Mouse (Mus musculus): ENCODE data around the gene Sstr5. TPM values are rescaled to one million over a fixed set of nuclear protein-coding genes. Genes with fewer than 3 reads are reported as not detected.
A peak's percentile ranks its signal among the peaks of the same experiment; 100 is the strongest.

Sstr5 gene
- polyA plus RNA-seq, 1 experiment from 2014 or later: not detected

DNA sequence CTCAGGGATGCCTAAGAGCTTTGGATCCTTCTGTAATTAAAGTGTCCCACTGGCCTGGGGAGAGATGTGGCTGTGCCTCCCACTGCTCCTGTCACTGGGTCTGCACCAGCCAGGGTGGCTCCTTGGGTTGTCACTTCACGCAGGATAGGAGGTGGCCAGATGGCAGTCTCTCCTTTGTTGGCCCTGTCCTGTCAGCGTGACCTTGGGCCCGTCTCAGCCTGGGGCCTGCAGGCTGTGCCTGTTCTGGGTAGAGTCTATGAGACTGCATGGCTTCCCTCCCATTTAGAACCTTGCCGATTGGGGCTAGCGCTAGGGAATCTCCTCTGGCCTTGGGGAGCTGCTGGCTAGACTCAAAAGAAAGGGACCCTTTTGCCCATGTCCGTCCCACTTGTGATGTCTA lies 28.8 kb downstream of the Sstr5 start:
- DNase-seq (ENCODE audit: low spot score) (no peak), ATAC-seq (ENCODE audit: low read depth) (no peak)
- H3K9me3 ChIP-seq (ENCODE audit: control insufficient read depth, low read length): no peaks in the 10 kb centered on the region
- H3K36me3 ChIP-seq (ENCODE audit: control insufficient read depth, insufficient read depth, low read length): no peaks in the 10 kb centered on the region
- no peak overlapping the region for H3K9ac ChIP-seq (ENCODE audit: low read depth, low read length)
- H3K4me3 ChIP-seq (ENCODE audit: low read depth, low read length): no peak overlapping the region
- H3K27me3 ChIP-seq (replicated peaks; ENCODE audit: control insufficient read depth, insufficient read depth, low read length): peaks cover 7% of the 10 kb centered on the region; the same call in 1 of the 2 replicates
- no peak overlapping the region for H3K27ac ChIP-seq (replicated peaks; ENCODE audit: low read depth, low read length)
- no peak overlapping the region for H3K4me2 ChIP-seq (ENCODE audit: low read depth, low read length)
- H3K4me1 ChIP-seq (ENCODE audit: control insufficient read depth, insufficient read depth, low read length): no peaks in the 10 kb centered on the region
- WGBS: 67% methylated on average over 6 of the region's 6 CpGs

DNA sequence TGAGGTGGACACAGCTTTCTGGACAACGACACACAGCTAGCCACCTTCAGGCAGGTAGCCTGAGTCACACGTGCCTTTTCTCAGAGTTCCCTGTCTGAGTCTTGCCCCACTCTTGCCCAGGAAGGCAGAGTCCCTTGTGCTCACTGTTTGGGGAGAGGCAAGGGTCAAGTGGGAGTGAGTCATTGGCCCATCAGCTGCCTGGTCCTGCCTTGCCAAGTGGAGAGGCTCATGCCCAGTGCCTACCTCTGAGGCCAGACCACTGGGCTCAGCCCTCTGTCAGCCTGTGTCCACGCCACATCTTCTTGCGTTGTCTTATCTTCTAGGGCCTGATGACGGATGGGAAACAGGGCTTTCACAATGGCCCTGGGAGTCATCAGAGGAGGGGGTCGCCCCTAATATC lies 29.3 kb downstream of the Sstr5 start:
- H3K4me1 ChIP-seq (ENCODE audit: control insufficient read depth, insufficient read depth, low read length): 0 out of 2 replicates have a peak, but pooled peaks cover 2% of the 10 kb centered on the region
- H3K9ac ChIP-seq (ENCODE audit: low read depth, low read length): no peak overlapping the region
- H3K27me3 ChIP-seq (replicated peaks; ENCODE audit: control insufficient read depth, insufficient read depth, low read length): peaks cover 3% of the 10 kb centered on the region; the same call in 1 of the 2 replicates
- H3K27ac ChIP-seq (replicated peaks; ENCODE audit: low read depth, low read length): no peak overlapping the region
- no peak for DNase-seq (ENCODE audit: low spot score)
- H3K9me3 ChIP-seq (ENCODE audit: control insufficient read depth, low read length): no peaks in the 10 kb centered on the region
- H3K36me3 ChIP-seq (ENCODE audit: control insufficient read depth, insufficient read depth, low read length): no peaks in the 10 kb centered on the region
- no peak overlapping the region for H3K4me3 ChIP-seq (ENCODE audit: low read depth, low read length)
- 86% methylated on average over 6 of the region's 6 CpGs for WGBS
- no peak overlapping the region for H3K4me2 ChIP-seq (ENCODE audit: low read depth, low read length)
- no peak for ATAC-seq (ENCODE audit: low read depth)

DNA sequence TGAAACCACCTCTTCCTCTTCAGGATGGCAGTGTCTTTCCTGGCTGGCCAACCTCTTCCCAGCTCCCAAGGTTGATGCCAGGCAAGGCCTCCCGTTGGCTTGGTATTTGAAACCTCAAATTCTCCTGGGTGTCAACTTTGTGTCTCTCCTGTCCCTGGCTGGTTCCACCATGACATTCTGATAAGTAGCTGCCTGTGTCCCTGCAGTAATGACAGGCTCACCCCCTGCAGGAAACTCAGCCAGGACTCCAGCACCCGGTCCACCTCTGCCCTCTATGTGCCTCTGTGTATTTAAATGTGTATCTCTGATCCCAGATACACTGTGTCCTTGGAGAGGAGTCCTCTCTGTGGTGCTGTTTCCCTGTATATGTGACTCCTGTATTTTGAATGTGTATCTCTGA lies 30.8 kb downstream of the Sstr5 start:
- no peak overlapping the region for H3K4me3 ChIP-seq (ENCODE audit: low read depth, low read length)
- H3K4me2 ChIP-seq (ENCODE audit: low read depth, low read length): no peak overlapping the region
- no peak for DNase-seq (ENCODE audit: low spot score)
- no peak overlapping the region for H3K9ac ChIP-seq (ENCODE audit: low read depth, low read length)
- no peaks in the 10 kb centered on the region for H3K36me3 ChIP-seq (ENCODE audit: control insufficient read depth, insufficient read depth, low read length)
- ATAC-seq (ENCODE audit: low read depth): no peak
- H3K9me3 ChIP-seq (ENCODE audit: control insufficient read depth, low read length): no peaks in the 10 kb centered on the region
- WGBS: 77% methylated on average over 2 of the region's 2 CpGs
- 0 out of 2 replicates have a peak, but pooled peaks cover 10% of the 10 kb centered on the region for H3K4me1 ChIP-seq (ENCODE audit: control insufficient read depth, insufficient read depth, low read length)
- no peaks in the 10 kb centered on the region for H3K27me3 ChIP-seq (replicated peaks; ENCODE audit: control insufficient read depth, insufficient read depth, low read length)
- no peak overlapping the region for H3K27ac ChIP-seq (replicated peaks; ENCODE audit: low read depth, low read length)

DNA sequence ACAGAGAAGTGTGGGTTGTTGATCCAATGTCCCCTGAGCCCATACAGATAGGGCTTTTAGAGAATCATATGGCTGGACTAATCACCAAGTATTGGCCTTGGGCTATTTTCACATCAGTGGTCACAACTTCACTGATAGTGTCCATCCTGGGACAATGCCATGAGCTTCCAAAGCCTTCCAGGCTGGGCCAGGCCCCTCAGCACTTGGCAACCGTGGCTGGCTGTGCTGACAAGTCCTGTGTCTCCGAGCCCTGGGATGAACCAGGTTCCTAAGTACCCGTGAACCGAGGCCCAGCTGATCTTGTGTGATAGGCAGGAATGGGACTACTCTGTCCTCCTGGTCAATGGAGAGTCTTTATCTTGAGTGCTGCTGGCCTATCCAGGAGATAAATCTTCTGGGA lies 33.0 kb downstream of the Sstr5 start:
- no peak overlapping the region for H3K4me2 ChIP-seq (ENCODE audit: low read depth, low read length)
- H3K4me3 ChIP-seq (ENCODE audit: low read depth, low read length): no peak overlapping the region
- no peaks in the 10 kb centered on the region for H3K36me3 ChIP-seq (ENCODE audit: control insufficient read depth, insufficient read depth, low read length)
- WGBS: 78% methylated on average over 4 of the region's 4 CpGs
- H3K4me1 ChIP-seq (ENCODE audit: control insufficient read depth, insufficient read depth, low read length): 0 out of 2 replicates have a peak, but pooled peaks cover 10% of the 10 kb centered on the region
- DNase-seq (ENCODE audit: low spot score) (no peak), ATAC-seq (ENCODE audit: low read depth) (no peak)
- no peak overlapping the region for H3K9ac ChIP-seq (ENCODE audit: low read depth, low read length)
- H3K9me3 ChIP-seq (ENCODE audit: control insufficient read depth, low read length): no peaks in the 10 kb centered on the region
- no peaks in the 10 kb centered on the region for H3K27me3 ChIP-seq (replicated peaks; ENCODE audit: control insufficient read depth, insufficient read depth, low read length)
- no peak overlapping the region for H3K27ac ChIP-seq (replicated peaks; ENCODE audit: low read depth, low read length)

DNA sequence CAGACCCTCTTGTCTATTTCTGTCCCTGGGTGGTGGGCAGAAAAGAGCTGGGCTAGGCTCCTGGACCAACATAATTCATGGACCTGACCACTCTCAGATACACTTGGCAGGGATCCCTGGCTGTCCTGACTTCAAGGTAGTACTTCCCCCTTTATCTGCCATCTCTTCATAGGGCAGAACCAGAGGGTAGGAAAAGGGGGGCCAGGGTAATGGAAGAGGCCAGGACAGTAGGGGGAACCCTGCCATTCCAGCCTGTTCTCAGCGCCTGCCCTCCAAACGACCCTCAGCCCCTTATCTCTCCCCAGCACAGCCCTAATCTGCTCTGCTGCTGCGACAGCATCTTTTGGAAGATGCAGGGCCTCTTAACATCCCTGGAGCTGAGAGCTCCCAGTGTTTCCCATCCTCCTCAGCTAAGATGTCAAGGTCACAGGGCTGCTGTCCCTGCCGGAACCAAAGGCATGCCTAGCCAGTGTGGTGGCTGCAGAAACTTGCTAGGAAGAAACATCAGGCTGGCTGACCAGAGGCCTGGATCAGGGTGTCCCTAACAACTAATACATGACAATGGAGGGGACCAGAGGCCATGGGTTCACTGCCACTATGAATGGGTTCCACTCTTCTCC lies 33.7 kb downstream of the Sstr5 start:
- Histone ChIP-seq H3K4me2 (ENCODE audit: low read depth, low read length) (no peak overlapping the region), H3K27ac (replicated peaks; ENCODE audit: low read depth, low read length) (no peak overlapping the region), H3K27me3 (replicated peaks; ENCODE audit: control insufficient read depth, insufficient read depth, low read length) (no peaks in the 10 kb centered on the region), H3K4me3 (ENCODE audit: low read depth, low read length) (no peak overlapping the region), H3K9ac (ENCODE audit: low read depth, low read length) (no peak overlapping the region), H3K9me3 (ENCODE audit: control insufficient read depth, low read length) (no peaks in the 10 kb centered on the region), H3K4me1 (ENCODE audit: control insufficient read depth, insufficient read depth, low read length) (0 out of 2 replicates have a peak, but pooled peaks cover 10% of the 10 kb centered on the region), H3K36me3 (ENCODE audit: control insufficient read depth, insufficient read depth, low read length) (no peaks in the 10 kb centered on the region)
- WGBS: 47% methylated on average over 4 of the region's 4 CpGs
- no peak for DNase-seq (ENCODE audit: low spot score)
- ATAC-seq (ENCODE audit: low read depth): no peak

DNA sequence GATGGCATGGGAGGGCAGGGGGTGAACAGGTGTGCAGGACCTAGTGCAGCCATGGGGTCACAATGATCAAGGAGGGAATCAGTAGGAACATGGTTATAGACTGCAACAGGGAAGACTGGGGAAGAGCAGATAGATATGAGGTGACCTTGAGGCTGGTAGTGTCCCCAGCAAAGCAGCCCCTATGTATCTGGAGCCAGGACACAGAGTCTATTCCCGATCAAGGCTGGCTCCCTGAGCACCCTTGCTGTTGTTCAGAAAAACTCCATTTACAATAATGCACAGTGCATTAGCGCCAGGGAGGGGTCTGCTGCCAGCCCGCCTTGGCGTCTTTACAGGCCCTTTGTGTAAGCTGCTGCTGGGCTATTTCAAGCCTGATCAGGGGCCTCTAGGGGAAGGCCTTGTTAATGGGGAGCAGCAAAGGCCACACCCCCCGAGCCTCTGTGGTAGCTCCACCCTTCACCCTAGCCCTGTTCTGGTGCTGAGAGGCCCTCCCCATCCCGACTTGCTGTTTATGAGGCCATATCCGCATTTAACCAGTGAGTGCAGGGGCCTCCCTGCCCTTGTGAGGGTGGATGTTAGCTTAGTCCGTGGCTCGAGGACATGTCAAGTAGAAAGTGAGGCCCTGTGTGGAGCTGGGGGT lies 34.7 kb downstream of the Sstr5 start:
- H3K9me3 ChIP-seq (ENCODE audit: control insufficient read depth, low read length): no peaks in the 10 kb centered on the region
- H3K27me3 ChIP-seq (replicated peaks; ENCODE audit: control insufficient read depth, insufficient read depth, low read length): no peaks in the 10 kb centered on the region
- H3K4me3 ChIP-seq (ENCODE audit: low read depth, low read length): no peak overlapping the region
- DNase-seq (ENCODE audit: low spot score) (peak; percentile 72), ATAC-seq (ENCODE audit: low read depth) (peak; percentile 55; the same call in 1 of the 2 replicates)
- no peak overlapping the region for H3K4me2 ChIP-seq (ENCODE audit: low read depth, low read length)
- WGBS: 33% methylated on average over 9 of the region's 9 CpGs
- no peak overlapping the region for H3K27ac ChIP-seq (replicated peaks; ENCODE audit: low read depth, low read length)
- no peaks in the 10 kb centered on the region for H3K36me3 ChIP-seq (ENCODE audit: control insufficient read depth, insufficient read depth, low read length)
- 0 out of 2 replicates have a peak, but pooled peaks cover 10% of the 10 kb centered on the region for H3K4me1 ChIP-seq (ENCODE audit: control insufficient read depth, insufficient read depth, low read length)
- H3K9ac ChIP-seq (ENCODE audit: low read depth, low read length): 0 out of 2 replicates have a peak overlapping the region, but pooled peaks have one; percentile 0

DNA sequence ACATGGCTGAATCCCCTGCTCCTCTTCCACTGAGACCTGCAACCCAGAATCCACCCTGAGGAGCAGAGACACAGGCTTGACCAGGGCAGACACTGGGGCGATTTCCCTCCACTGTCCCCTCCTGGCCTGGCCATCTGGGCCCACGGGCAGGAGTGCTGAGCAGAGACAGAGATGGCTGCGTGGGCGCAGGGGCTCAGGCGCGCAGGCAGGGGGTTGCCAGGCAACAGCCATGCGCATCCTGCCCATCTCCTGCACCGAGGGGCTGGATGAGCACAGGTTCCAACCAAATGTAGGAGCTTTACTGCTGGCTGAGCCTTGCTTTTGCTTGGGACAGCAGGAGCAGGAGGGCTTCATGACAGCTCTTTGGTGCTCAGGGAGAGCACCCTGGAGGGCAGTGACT lies 40.5 kb downstream of the Sstr5 start:
- H3K27ac ChIP-seq (replicated peaks; ENCODE audit: low read depth, low read length): no peak overlapping the region
- ATAC-seq (ENCODE audit: low read depth) (no peak), DNase-seq (ENCODE audit: low spot score) (no peak)
- no peak overlapping the region for H3K9ac ChIP-seq (ENCODE audit: low read depth, low read length)
- H3K9me3 ChIP-seq (ENCODE audit: control insufficient read depth, low read length): no peaks in the 10 kb centered on the region
- no peaks in the 10 kb centered on the region for H3K4me1 ChIP-seq (ENCODE audit: control insufficient read depth, insufficient read depth, low read length)
- no peak overlapping the region for H3K4me3 ChIP-seq (ENCODE audit: low read depth, low read length)
- no peak overlapping the region for H3K4me2 ChIP-seq (ENCODE audit: low read depth, low read length)
- 56% methylated on average over 8 of the region's 8 CpGs for WGBS
- H3K36me3 ChIP-seq (ENCODE audit: control insufficient read depth, insufficient read depth, low read length): no peaks in the 10 kb centered on the region
- H3K27me3 ChIP-seq (replicated peaks; ENCODE audit: control insufficient read depth, insufficient read depth, low read length): no peaks in the 10 kb centered on the region

DNA sequence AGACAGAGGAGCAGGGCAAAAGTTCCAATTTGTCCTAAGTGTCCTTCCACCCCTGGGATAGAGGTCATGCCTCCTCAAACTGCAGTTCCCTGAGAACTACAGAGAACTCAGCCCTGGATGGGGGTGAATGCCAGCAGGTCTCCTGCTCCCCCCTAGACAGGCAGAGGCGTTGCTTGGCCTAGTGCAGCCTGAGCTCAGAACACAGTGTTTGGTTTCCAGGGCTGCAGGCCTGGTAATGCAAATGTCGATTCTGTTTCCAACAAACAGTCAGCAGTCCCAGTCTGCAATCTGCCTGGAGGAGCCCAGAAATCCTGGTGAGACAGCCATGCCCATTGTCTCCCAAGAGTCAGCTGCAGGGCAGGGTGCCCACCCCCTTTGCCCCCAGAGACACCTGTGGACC lies 42.8 kb downstream of the Sstr5 start, which contains the start of gene Tekt4:
Gene Tekt4, plus strand, starts transcription at position 344 of the 400 bp plus-strand sequence.
- no peaks in the 10 kb centered on the region for H3K27me3 ChIP-seq (replicated peaks; ENCODE audit: control insufficient read depth, insufficient read depth, low read length)
- ATAC-seq (ENCODE audit: low read depth) (no peak), DNase-seq (ENCODE audit: low spot score) (no peak)
- no peaks in the 10 kb centered on the region for H3K4me1 ChIP-seq (ENCODE audit: control insufficient read depth, insufficient read depth, low read length)
- no peaks in the 10 kb centered on the region for H3K36me3 ChIP-seq (ENCODE audit: control insufficient read depth, insufficient read depth, low read length)
- H3K9ac ChIP-seq (ENCODE audit: low read depth, low read length): no peak within 1 kb of the TSS
- no peaks in the 10 kb centered on the region for H3K9me3 ChIP-seq (ENCODE audit: control insufficient read depth, low read length)
- H3K4me2 ChIP-seq (ENCODE audit: low read depth, low read length): no peak within 1 kb of the TSS
- 18% methylated on average over 2 of the region's 2 CpGs for WGBS
- H3K4me3 ChIP-seq (ENCODE audit: low read depth, low read length): no peak within 1 kb of the TSS
- no peak within 1 kb of the TSS for H3K27ac ChIP-seq (replicated peaks; ENCODE audit: low read depth, low read length)

Measured in embryonic facial prominence, embryonic 14.5 days (tissue).